Mouse (Mus musculus) forebrain, embryonic 11.5 days (tissue): ENCODE measurements at regions not wholly inside any gene's neighbourhood (a gene's known extent, or its start where the extent isn't known, plus 50 kb on each side); places are given as distances from the start of the nearest gene placed in this dataset.
A peak's percentile ranks its signal among the peaks of the same experiment; 100 is the strongest.

Source experiments
- ATAC-seq: fragments of 200-750 bp; cut with Nextera tagmentation; replicated peaks from 2 replicates; pipeline ENCODE4 v1.8.0; 2017; ENCODE audit warnings: moderate TSS enrichment; ENCODE audit not compliant: low FRiP score
- DNase-seq: peaks from one replicate; pipeline ENCODE4 v3.0.0-alpha.2; 2017; ENCODE audit warnings: low spot score
- H3K27ac ChIP-seq: fragments of 300-500 bp; sonication (generic); 2 replicates; pipeline ENCODE4 v1.5.1; 2014; ENCODE audit warnings: low read depth, low read length
- H3K27me3 ChIP-seq: fragments of 300-500 bp; sonication (generic); 2 replicates; pipeline ENCODE4 v1.6.1; 2014; ENCODE audit warnings: mild to moderate bottlenecking, low read length, mixed read lengths; ENCODE audit not compliant: control insufficient read depth, insufficient read depth
- H3K36me3 ChIP-seq: fragments of 300-500 bp; sonication (generic); 2 replicates; pipeline ENCODE4 v1.6.1; 2014; ENCODE audit warnings: mild to moderate bottlenecking, low read length, moderate library complexity, mixed read lengths; ENCODE audit not compliant: control insufficient read depth, insufficient read depth
- H3K4me1 ChIP-seq: fragments of 300-500 bp; sonication (generic); replicated peaks from 2 replicates; pipeline ENCODE4 v1.6.1; 2014; ENCODE audit warnings: low read length, mixed read lengths; ENCODE audit not compliant: control insufficient read depth, insufficient read depth
- H3K4me2 ChIP-seq: fragments of 300-500 bp; sonication (generic); 2 replicates; pipeline ENCODE4 v1.6.1; 2014; ENCODE audit warnings: low read depth, mild to moderate bottlenecking, low read length, moderate library complexity, mixed read lengths; ENCODE audit not compliant: severe bottlenecking
- H3K4me3 ChIP-seq: fragments of 300-500 bp; sonication (generic); 2 replicates; pipeline ENCODE4 v1.5.1; 2014; ENCODE audit warnings: low read depth, low read length
- H3K9ac ChIP-seq: fragments of 300-500 bp; sonication (generic); 2 replicates; pipeline ENCODE4 v1.6.1; 2014; ENCODE audit warnings: low read length
- H3K9me3 ChIP-seq: fragments of 300-500 bp; sonication (generic); 2 replicates; pipeline ENCODE4 v1.6.1; 2016; ENCODE audit warnings: low read length, mixed read lengths; ENCODE audit not compliant: control insufficient read depth
- WGBS: fragments of 180-500 bp; shearing (Covaris S2); extraction: QIAGEN DNeasy Blood & Tissue Kit; methylation state at CpG from one replicate; pipeline ENCODE4 v1.1.7; 2014; 5-methylcytosine and 5-hydroxymethylcytosine counted together

- WGBS, result 83% methylated on average over 1 of the region's 1 CpGs
Observed at GRCm38 (mm10) chr6:25321446-25321845, 365.3 kb upstream of the Tmem229a start.

GRCm38 (mm10) chr6:25320291-25320844, 364.3 kb upstream of the Tmem229a start:
- no peak overlapping the region for H3K4me2 ChIP-seq
- H3K9ac ChIP-seq, result no peak overlapping the region
- H3K36me3 ChIP-seq, result no peaks in the 10 kb centered on the region
- no peaks in the 10 kb centered on the region for H3K9me3 ChIP-seq
- H3K4me1 ChIP-seq, result no peaks in the 10 kb centered on the region
- ATAC-seq (no peak), DNase-seq (no peak)
- no peak overlapping the region for H3K4me3 ChIP-seq
- no peaks in the 10 kb centered on the region for H3K27me3 ChIP-seq
- WGBS, result 87% methylated on average over 6 of the region's 6 CpGs
- H3K27ac ChIP-seq, result no peak overlapping the region

More at GRCm38 (mm10) chr6:25321446-25321845, 365.3 kb upstream of the Tmem229a start:
- Histone ChIP-seq H3K4me2 (no peak overlapping the region), H3K9ac (no peak overlapping the region), H3K36me3 (no peaks in the 10 kb centered on the region), H3K27me3 (no peaks in the 10 kb centered on the region), H3K4me3 (no peak overlapping the region), H3K4me1 (no peaks in the 10 kb centered on the region), H3K9me3 (no peaks in the 10 kb centered on the region), H3K27ac (no peak overlapping the region)
- DNase-seq (no peak), ATAC-seq (no peak)

- no peak for DNase-seq
- Histone ChIP-seq H3K36me3 (no peaks in the 10 kb centered on the region), H3K9me3 (no peaks in the 10 kb centered on the region)
Observed at GRCm38 (mm10) chr6:25307471-25307870, 351.4 kb upstream of the Tmem229a start.

GRCm38 (mm10) chr6:25304844-25305504, 348.9 kb upstream of the Tmem229a start:
- 70% methylated on average over 4 of the region's 4 CpGs for WGBS
- Histone ChIP-seq H3K9ac (no peak overlapping the region), H3K36me3 (no peaks in the 10 kb centered on the region), H3K4me2 (no peak overlapping the region), H3K27ac (no peak overlapping the region), H3K4me1 (no peaks in the 10 kb centered on the region), H3K27me3 (no peaks in the 10 kb centered on the region), H3K4me3 (no peak overlapping the region), H3K9me3 (no peaks in the 10 kb centered on the region)
- DNase-seq (no peak), ATAC-seq (0 out of 2 replicates have a peak, but pooled peaks have one; percentile 39)

More at GRCm38 (mm10) chr6:25307471-25307870, 351.4 kb upstream of the Tmem229a start:
- Histone ChIP-seq H3K4me1 (no peaks in the 10 kb centered on the region), H3K9ac (no peak overlapping the region), H3K4me3 (no peak overlapping the region), H3K4me2 (no peak overlapping the region), H3K27ac (no peak overlapping the region), H3K27me3 (no peaks in the 10 kb centered on the region)
- no peak for ATAC-seq

GRCm38 (mm10) chr6:25291613-25292012, 335.5 kb upstream of the Tmem229a start:
- DNase-seq (no peak), ATAC-seq (no peak)
- WGBS, result 73% methylated on average over 1 of the region's 1 CpGs
- no peaks in the 10 kb centered on the region for H3K36me3 ChIP-seq
- no peak overlapping the region for H3K4me3 ChIP-seq
- H3K9ac ChIP-seq, result no peak overlapping the region
- no peak overlapping the region for H3K4me2 ChIP-seq
- H3K9me3 ChIP-seq, result no peaks in the 10 kb centered on the region
- H3K27ac ChIP-seq, result no peak overlapping the region
- H3K4me1 ChIP-seq, result no peaks in the 10 kb centered on the region
- H3K27me3 ChIP-seq, result no peaks in the 10 kb centered on the region

- no peak overlapping the region for H3K4me3 ChIP-seq
- H3K9ac ChIP-seq, result no peak overlapping the region
- H3K4me2 ChIP-seq, result no peak overlapping the region
- DNase-seq (no peak), ATAC-seq (no peak)
- WGBS, result 90% methylated on average over 4 of the region's 4 CpGs
- H3K36me3 ChIP-seq, result no peaks in the 10 kb centered on the region
- H3K9me3 ChIP-seq, result no peaks in the 10 kb centered on the region
- no peak overlapping the region for H3K27ac ChIP-seq
- H3K4me1 ChIP-seq, result no peaks in the 10 kb centered on the region
- no peaks in the 10 kb centered on the region for H3K27me3 ChIP-seq
Observed at GRCm38 (mm10) chr6:25287591-25287990, 331.5 kb upstream of the Tmem229a start.

- H3K27me3 ChIP-seq, result no peaks in the 10 kb centered on the region
- no peak for DNase-seq
- WGBS, result 89% methylated on average over 6 of the region's 6 CpGs
- no peak overlapping the region for H3K4me2 ChIP-seq
- H3K36me3 ChIP-seq, result no peaks in the 10 kb centered on the region
- H3K27ac ChIP-seq, result no peak overlapping the region
- no peak overlapping the region for H3K4me3 ChIP-seq
- H3K4me1 ChIP-seq, result no peaks in the 10 kb centered on the region
- H3K9me3 ChIP-seq, result no peaks in the 10 kb centered on the region
- no peak for ATAC-seq
- no peak overlapping the region for H3K9ac ChIP-seq
Observed at GRCm38 (mm10) chr6:25286313-25286712, 330.2 kb upstream of the Tmem229a start.

GRCm38 (mm10) chr6:25278509-25278908, 322.4 kb upstream of the Tmem229a start:
- Histone ChIP-seq H3K4me2 (no peak overlapping the region), H3K4me3 (no peak overlapping the region), H3K9ac (no peak overlapping the region), H3K36me3 (no peaks in the 10 kb centered on the region), H3K9me3 (no peaks in the 10 kb centered on the region), H3K4me1 (no peaks in the 10 kb centered on the region), H3K27ac (no peak overlapping the region), H3K27me3 (no peaks in the 10 kb centered on the region)
- ATAC-seq (peak; percentile 93), DNase-seq (no peak)
- 19% methylated on average over 1 of the region's 1 CpGs for WGBS
